Mouse (Mus musculus): ENCODE data around the gene Wdr24. TPM values are rescaled to one million over a fixed set of nuclear protein-coding genes. Genes with fewer than 3 reads are reported as not detected.

Wdr24 gene
- polyA plus RNA-seq, 1 experiment from 2014 or later: 27.1 TPM

- peaks cover 24% of the 10 kb centered on the region for H3K4me1 ChIP-seq
- H3K4me2 ChIP-seq (replicated peaks): peak overlapping the region; percentile 91
- no peaks in the 10 kb centered on the region for H3K27me3 ChIP-seq
- H3K9ac ChIP-seq: peak overlapping the region; percentile 37; the same call in 1 of the 2 replicates
- H3K27ac ChIP-seq (replicated peaks): peak overlapping the region; percentile 96
- peaks cover 16% of the 10 kb centered on the region; the same call in 1 of the 2 replicates for H3K36me3 ChIP-seq
- no peaks in the 10 kb centered on the region for H3K9me3 ChIP-seq (replicated peaks)
- peak overlapping the region; percentile 86 for H3K4me3 ChIP-seq (replicated peaks)
- WGBS: 5% methylated on average over 14 of the region's 14 CpGs
- no peak for ATAC-seq (ENCODE audit: insufficient number of reproducible peaks, low FRiP score, low TSS enrichment, low read depth)
Observed at GRCm38 (mm10) chr17:25874148-25874720, 50.8 kb downstream of the Wdr24 start.

DNA sequence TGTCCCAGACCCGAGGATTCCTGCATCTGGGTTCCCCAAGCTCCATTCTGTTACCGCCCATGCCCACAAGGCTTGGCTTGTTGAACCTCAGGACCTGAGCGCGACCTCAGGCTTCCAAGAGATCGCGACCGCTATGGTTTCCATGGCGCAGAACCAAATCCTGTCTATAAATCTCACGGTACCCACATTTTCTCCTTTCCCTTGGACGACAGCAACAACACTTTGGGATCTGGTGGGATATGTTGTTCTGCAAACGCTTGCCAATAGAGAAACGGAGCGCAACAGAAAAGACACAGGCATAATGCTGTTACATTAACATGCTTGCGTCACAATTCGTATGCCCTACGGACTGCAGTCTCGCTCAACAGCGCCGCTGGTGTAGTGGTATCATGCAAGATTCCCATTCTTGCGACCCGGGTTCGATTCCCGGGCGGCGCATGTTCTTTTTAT is 51.3 kb downstream of the Wdr24 start, which contains the start of gene Mettl26:
Mettl26 (plus strand) TSS at position 354 of the 450 bp plus-strand sequence.
- ATAC-seq (ENCODE audit: insufficient number of reproducible peaks, low FRiP score, low TSS enrichment, low read depth): peak; percentile 83
- H3K4me3 ChIP-seq (replicated peaks): peak within 1 kb of the TSS; percentile 86
- H3K9ac ChIP-seq: peak within 1 kb of the TSS; percentile 68

DNA sequence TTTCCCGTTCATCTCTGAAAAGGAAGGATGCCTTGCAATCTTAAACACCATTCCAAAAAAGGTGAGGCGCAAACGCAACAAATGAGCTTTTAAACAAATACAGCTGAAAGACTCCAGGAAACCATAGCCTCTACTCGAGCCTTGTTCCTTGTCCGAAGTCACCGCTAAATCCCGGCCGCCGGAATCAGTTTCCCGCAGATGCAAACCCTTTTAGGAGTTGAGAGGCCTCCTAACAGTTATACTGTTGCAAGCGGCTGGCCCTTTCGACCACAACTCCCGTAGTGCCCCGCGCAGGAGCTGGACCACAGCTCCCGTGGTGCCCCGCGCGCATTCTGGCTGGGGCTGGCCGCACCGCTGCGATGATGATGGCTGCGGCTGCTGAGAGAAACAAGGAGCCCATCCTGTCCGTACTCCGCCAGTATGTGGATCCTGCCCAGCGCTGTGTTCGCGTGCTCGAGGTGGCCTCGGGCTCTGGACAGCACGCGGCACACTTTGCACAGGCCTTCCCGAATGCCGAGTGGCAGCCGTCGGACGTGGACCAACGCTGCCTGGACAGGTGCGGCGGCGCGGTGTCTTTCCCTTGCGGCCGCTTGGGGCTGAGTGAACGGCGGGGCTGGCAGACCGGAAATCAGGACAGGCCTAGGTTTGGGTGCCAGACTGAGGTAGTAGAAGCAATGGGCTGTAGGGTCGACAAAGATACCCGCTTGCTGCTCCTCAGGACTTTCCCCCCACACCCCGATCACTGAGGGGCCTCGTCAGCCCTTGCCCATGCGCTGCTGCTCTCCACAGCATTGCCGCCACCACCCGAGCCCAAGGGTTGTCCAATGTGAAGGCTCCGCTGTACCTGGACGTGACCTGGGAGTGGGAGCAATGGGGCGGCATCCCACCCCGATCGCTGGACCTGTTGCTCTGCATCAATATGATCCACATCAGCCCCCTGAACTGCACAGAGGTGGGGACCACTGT is 52.0 kb downstream of the Wdr24 start:
- peak overlapping the region; percentile 68 for H3K9ac ChIP-seq
- no peaks in the 10 kb centered on the region for H3K9me3 ChIP-seq (replicated peaks)
- under 1% methylated on average over 59 of the region's 59 CpGs for WGBS
- H3K4me3 ChIP-seq (replicated peaks): peak overlapping the region; percentile 86
- H3K27me3 ChIP-seq: no peaks in the 10 kb centered on the region
- peak overlapping the region; percentile 96 for H3K27ac ChIP-seq (replicated peaks)
- peak overlapping the region; percentile 91 for H3K4me2 ChIP-seq (replicated peaks)
- peaks cover 17% of the 10 kb centered on the region; the same call in 1 of the 2 replicates for H3K36me3 ChIP-seq
- peaks cover 27% of the 10 kb centered on the region for H3K4me1 ChIP-seq
- ATAC-seq (ENCODE audit: insufficient number of reproducible peaks, low FRiP score, low TSS enrichment, low read depth): peak; percentile 92

More for the DNA sequence above, 51.3 kb downstream of the Wdr24 start, which contains the start of gene Mettl26:
- H3K27me3 ChIP-seq: no peaks in the 10 kb centered on the region
- no peaks in the 10 kb centered on the region for H3K9me3 ChIP-seq (replicated peaks)
- under 1% methylated on average over 25 of the region's 25 CpGs for whole genome bisulfite sequencing
- peaks cover 17% of the 10 kb centered on the region; the same call in 1 of the 2 replicates for H3K36me3 ChIP-seq
- H3K4me2 ChIP-seq (replicated peaks): peak within 1 kb of the TSS; percentile 91
- H3K4me1 ChIP-seq: peaks cover 24% of the 10 kb centered on the region
- peak within 1 kb of the TSS; percentile 96 for H3K27ac ChIP-seq (replicated peaks)

DNA sequence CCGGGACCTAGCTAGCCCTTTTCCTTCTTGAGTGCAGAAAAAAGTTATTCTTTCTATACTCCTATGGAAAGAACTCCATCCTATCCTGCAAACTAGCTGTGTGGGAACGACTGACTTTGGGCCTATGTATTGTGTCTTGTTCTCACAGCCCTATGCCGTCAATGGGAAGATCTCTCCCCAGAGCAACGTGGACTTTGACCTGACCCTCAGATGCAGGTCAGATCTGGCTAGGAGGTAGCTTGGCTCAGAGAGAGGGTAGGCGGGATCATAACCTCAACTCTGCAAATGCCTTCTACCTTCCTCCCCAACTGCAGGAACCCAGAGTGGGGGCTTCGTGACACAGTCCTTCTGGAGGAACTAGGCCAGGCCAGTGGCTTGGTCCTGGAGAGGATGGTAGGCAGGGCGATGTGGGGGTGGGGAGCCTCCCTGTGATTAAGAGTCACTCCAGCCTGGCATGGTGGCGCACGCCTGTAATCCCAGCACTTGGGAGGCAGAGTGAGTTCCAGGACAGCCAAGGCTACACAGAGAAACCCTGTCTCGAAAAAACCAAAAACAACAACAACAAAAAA is 53.0 kb downstream of the Wdr24 start:
- WGBS: 52% methylated on average over 10 of the region's 10 CpGs
- no peak for ATAC-seq (ENCODE audit: insufficient number of reproducible peaks, low FRiP score, low TSS enrichment, low read depth)
- Histone ChIP-seq H3K27ac (replicated peaks) (no peak overlapping the region), H3K36me3 (peaks cover 17% of the 10 kb centered on the region; the same call in 1 of the 2 replicates), H3K4me2 (replicated peaks) (peak overlapping the region; percentile 91), H3K27me3 (no peaks in the 10 kb centered on the region), H3K9me3 (replicated peaks) (no peaks in the 10 kb centered on the region), H3K4me1 (peaks cover 37% of the 10 kb centered on the region), H3K9ac (peak overlapping the region; percentile 68), H3K4me3 (replicated peaks) (peak overlapping the region; percentile 86)

GRCm38 (mm10) chr17:25877025-25877424 is 53.6 kb downstream of the Wdr24 start:
- no peak overlapping the region for H3K27ac ChIP-seq (replicated peaks)
- H3K9ac ChIP-seq: no peak overlapping the region
- no peaks in the 10 kb centered on the region for H3K9me3 ChIP-seq (replicated peaks)
- H3K4me1 ChIP-seq: peaks cover 37% of the 10 kb centered on the region
- H3K4me2 ChIP-seq (replicated peaks): no peak overlapping the region
- ATAC-seq (ENCODE audit: insufficient number of reproducible peaks, low FRiP score, low TSS enrichment, low read depth): no peak
- 94% methylated on average over 3 of the region's 3 CpGs for WGBS
- H3K4me3 ChIP-seq (replicated peaks): 0 out of 2 replicates have a peak overlapping the region, but pooled peaks have one; percentile 86
- peaks cover 19% of the 10 kb centered on the region; the same call in 1 of the 2 replicates for H3K36me3 ChIP-seq
- no peaks in the 10 kb centered on the region for H3K27me3 ChIP-seq

GRCm38 (mm10) chr17:25877741-25878610 is 54.5 kb downstream of the Wdr24 start:
- ATAC-seq (ENCODE audit: insufficient number of reproducible peaks, low FRiP score, low TSS enrichment, low read depth): no peak
- Histone ChIP-seq H3K36me3 (peaks cover 28% of the 10 kb centered on the region), H3K27me3 (no peaks in the 10 kb centered on the region), H3K4me3 (replicated peaks) (no peak overlapping the region), H3K9me3 (replicated peaks) (no peaks in the 10 kb centered on the region), H3K4me1 (peaks cover 37% of the 10 kb centered on the region), H3K27ac (replicated peaks) (no peak overlapping the region), H3K9ac (no peak overlapping the region), H3K4me2 (replicated peaks) (no peak overlapping the region)
- 92% methylated on average over 32 of the region's 32 CpGs for WGBS

Small RNA genes within 50 kb of the gene (microRNA-seq; reads per million reads assigned to microRNA genes)
- gene Mir3082 (ENCODE audit: borderline number of aligned reads) (not detected), gene Mir6966 (ENCODE audit: borderline number of aligned reads) (not detected)

Other genes with a start within 250 kb of the Wdr24 start
- gene Lmf1, start 244.5 kb upstream of the Wdr24 start, polyA plus RNA-seq (2015; fragmentation: Nextera tagmentation; extraction: Ambion mirVana): 29.0 and 31.4 TPM in 2 replicates
- gene Gng13, start 106.5 kb upstream of the Wdr24 start, polyA plus RNA-seq (2015; fragmentation: Nextera tagmentation; extraction: Ambion mirVana): 23.7 and 44.9 TPM in 2 replicates
- 22.6 and 24.5 TPM in 2 replicates for gene Chtf18, start 96.2 kb upstream of the Wdr24 start, polyA plus RNA-seq (2015; fragmentation: Nextera tagmentation; extraction: Ambion mirVana)
- gene Rpusd1, start 96.0 kb upstream of the Wdr24 start, polyA plus RNA-seq (2015; fragmentation: Nextera tagmentation; extraction: Ambion mirVana): 25.1 and 26.0 TPM in 2 replicates
- 2.4 and 3.9 TPM in 2 replicates for gene Mslnl, start 87.6 kb upstream of the Wdr24 start, polyA plus RNA-seq (2015; fragmentation: Nextera tagmentation; extraction: Ambion mirVana)
- 24.2 and 31.4 TPM in 2 replicates for gene Msln, start 69.2 kb upstream of the Wdr24 start, polyA plus RNA-seq (2015; fragmentation: Nextera tagmentation; extraction: Ambion mirVana)
- gene Narfl, start 49.9 kb upstream of the Wdr24 start, polyA plus RNA-seq (2015; fragmentation: Nextera tagmentation; extraction: Ambion mirVana): 26.9 and 27.1 TPM in 2 replicates
- gene Haghl, start 38.0 kb upstream of the Wdr24 start, polyA plus RNA-seq (2015; fragmentation: Nextera tagmentation; extraction: Ambion mirVana): 62.0 and 67.2 TPM in 2 replicates
- gene Ccdc78, start 37.0 kb upstream of the Wdr24 start, polyA plus RNA-seq (2015; fragmentation: Nextera tagmentation; extraction: Ambion mirVana): 2.9 and 4.8 TPM in 2 replicates
- 95.7 and 99.3 TPM in 2 replicates for gene Fam173a, start 30.7 kb upstream of the Wdr24 start, polyA plus RNA-seq (2015; fragmentation: Nextera tagmentation; extraction: Ambion mirVana)
- gene AC134908.4, start 28.0 kb upstream of the Wdr24 start, polyA plus RNA-seq (2015; fragmentation: Nextera tagmentation; extraction: Ambion mirVana): not detected in 2 replicates
- gene Metrn, start 26.5 kb upstream of the Wdr24 start, polyA plus RNA-seq (2015; fragmentation: Nextera tagmentation; extraction: Ambion mirVana): 41.8 and 44.8 TPM in 2 replicates
- gene Fbxl16, start 14.5 kb upstream of the Wdr24 start, polyA plus RNA-seq (2015; fragmentation: Nextera tagmentation; extraction: Ambion mirVana): 3.8 and 4.0 TPM in 2 replicates
- 44.9 and 46.2 TPM in 2 replicates for gene Jmjd8, start 5.2 kb downstream of the Wdr24 start, polyA plus RNA-seq (2015; fragmentation: Nextera tagmentation; extraction: Ambion mirVana)
- gene Stub1, start 9.8 kb downstream of the Wdr24 start, polyA plus RNA-seq (2015; fragmentation: Nextera tagmentation; extraction: Ambion mirVana): 343 and 364 TPM in 2 replicates
- gene Rhbdl1, start 13.7 kb downstream of the Wdr24 start, polyA plus RNA-seq (2015; fragmentation: Nextera tagmentation; extraction: Ambion mirVana): 2.7 and 3.2 TPM in 2 replicates
- gene Gm20683, start 18.1 kb downstream of the Wdr24 start, polyA plus RNA-seq (2015; fragmentation: Nextera tagmentation; extraction: Ambion mirVana): 2.5 and 3.5 TPM in 2 replicates
- gene Rhot2, start 21.2 kb downstream of the Wdr24 start, polyA plus RNA-seq (2015; fragmentation: Nextera tagmentation; extraction: Ambion mirVana): 24.5 and 25.8 TPM in 2 replicates
- gene Wdr90, start 37.9 kb downstream of the Wdr24 start, polyA plus RNA-seq (2015; fragmentation: Nextera tagmentation; extraction: Ambion mirVana): 21.5 and 32.1 TPM in 2 replicates
- 13.4 and 15.7 TPM in 2 replicates for gene Mcrip2, start 45.1 kb downstream of the Wdr24 start, polyA plus RNA-seq (2015; fragmentation: Nextera tagmentation; extraction: Ambion mirVana)
- gene Mettl26, start 51.4 kb downstream of the Wdr24 start, polyA plus RNA-seq (2015; fragmentation: Nextera tagmentation; extraction: Ambion mirVana): 49.6 and 51.8 TPM in 2 replicates
- 0.62 and 0.83 TPM in 2 replicates for gene Wfikkn1, start 57.2 kb downstream of the Wdr24 start, polyA plus RNA-seq (2015; fragmentation: Nextera tagmentation; extraction: Ambion mirVana)
- gene Rab40c, start 96.1 kb downstream of the Wdr24 start, polyA plus RNA-seq (2015; fragmentation: Nextera tagmentation; extraction: Ambion mirVana): 35.8 and 38.9 TPM in 2 replicates
- 51.1 and 58.4 TPM in 2 replicates for gene Pigq, start 121.3 kb downstream of the Wdr24 start, polyA plus RNA-seq (2015; fragmentation: Nextera tagmentation; extraction: Ambion mirVana)
- 2.7 and 5.8 TPM in 2 replicates for gene Nhlrc4, start 121.3 kb downstream of the Wdr24 start, polyA plus RNA-seq (2015; fragmentation: Nextera tagmentation; extraction: Ambion mirVana)
- 0.24 and 0.28 TPM in 2 replicates for gene A930017K11Rik, start 128.9 kb downstream of the Wdr24 start, polyA plus RNA-seq (2015; fragmentation: Nextera tagmentation; extraction: Ambion mirVana)
- 24.5 and 29.8 TPM in 2 replicates for gene Capn15, start 162.2 kb downstream of the Wdr24 start, polyA plus RNA-seq (2015; fragmentation: Nextera tagmentation; extraction: Ambion mirVana)
- gene Rab11fip3, start 245.9 kb downstream of the Wdr24 start, polyA plus RNA-seq (2015; fragmentation: Nextera tagmentation; extraction: Ambion mirVana): 18.3 and 19.6 TPM in 2 replicates